Mouse (Mus musculus) megakaryocyte progenitor cell, adult 5-6 weeks (primary cell): ENCODE measurements around the gene Id3. TPM values are rescaled to one million over a fixed set of nuclear protein-coding genes. Genes with fewer than 3 reads are reported as not detected.

Experiments used
- ATAC-seq: replicated peaks from 2 replicates; pipeline ENCODE4 v1.8.0; 2016; ENCODE audit warnings: mild to moderate bottlenecking, moderate TSS enrichment, inconsistent platforms; ENCODE audit not compliant: poor library complexity
- total RNA-seq, 2 experiments: library from RNA; stranded (forward) in 1 of 2; stranded (reverse) in 1 of 2; fragments of 157-497, 149-512 nt in 1 of 2; fragments of 200-1000 nt in 1 of 2; gene quantifications; 2 replicates each; pipeline versions ENCODE4 v1.2.3 to v1.2.4; 2015 to 2017

Gene Id3
- total RNA-seq, 2 experiments from 2014 or later = 0.44 to 2.4 TPM

GRCm38 (mm10) chr4:136146712-136147154, 3.4 kb downstream of the Id3 start:
- no peak for ATAC-seq

GRCm38 (mm10) chr4:136147436-136148135, 4.3 kb downstream of the Id3 start:
- ATAC-seq = peak; percentile 55

GRCm38 (mm10) chr4:136148342-136149044, 5.2 kb downstream of the Id3 start:
- ATAC-seq = no peak

- no peak for ATAC-seq
Observed at GRCm38 (mm10) chr4:136149045-136149379, 5.7 kb downstream of the Id3 start.

- peak; percentile 45 for ATAC-seq
Observed at GRCm38 (mm10) chr4:136149734-136150133, 6.4 kb downstream of the Id3 start.

GRCm38 (mm10) chr4:136150596-136150995, 7.3 kb downstream of the Id3 start:
- ATAC-seq = no peak

GRCm38 (mm10) chr4:136152821-136153220, 9.5 kb downstream of the Id3 start:
- ATAC-seq = no peak

- no peak for ATAC-seq
Observed at GRCm38 (mm10) chr4:136154462-136154861, 11.2 kb downstream of the Id3 start.

- ATAC-seq = no peak
Observed at GRCm38 (mm10) chr4:136158498-136158897, 15.2 kb downstream of the Id3 start.

- ATAC-seq = peak; percentile 94
Observed at GRCm38 (mm10) chr4:136159802-136160397, 16.6 kb downstream of the Id3 start.

- ATAC-seq = peak; percentile 85
Observed at GRCm38 (mm10) chr4:136163448-136163847, 20.2 kb downstream of the Id3 start.

GRCm38 (mm10) chr4:136164981-136165380, 21.7 kb downstream of the Id3 start:
- no peak for ATAC-seq

GRCm38 (mm10) chr4:136167701-136168100, 24.4 kb downstream of the Id3 start:
- ATAC-seq = no peak

- no peak for ATAC-seq
Observed at GRCm38 (mm10) chr4:136170401-136170800, 27.1 kb downstream of the Id3 start.

GRCm38 (mm10) chr4:136171455-136171854, 28.2 kb downstream of the Id3 start:
- ATAC-seq = no peak

GRCm38 (mm10) chr4:136172011-136172541, 28.8 kb downstream of the Id3 start, which contains the start of gene E2f2:
Gene E2f2, plus strand, starts transcription at chr4:136172394.
- ATAC-seq = peak; percentile 63

GRCm38 (mm10) chr4:136172542-136173209, 29.4 kb downstream of the Id3 start:
- peak; percentile 25 for ATAC-seq

GRCm38 (mm10) chr4:136173210-136173715, 30.0 kb downstream of the Id3 start:
- no peak for ATAC-seq

GRCm38 (mm10) chr4:136174216-136175193, 31.2 kb downstream of the Id3 start:
- peak; percentile 39 for ATAC-seq
